18 mouse cellular contexts compared by ENCODE assay signal in genomic region chr3:112137940-112138339, GRCm38 (mm10).
A peak's percentile ranks its signal among the peaks of the same experiment; 100 is the strongest.
DNase-seq lines count a peak whose midpoint lies in the region; ATAC-seq and TF ChIP-seq lines count a peak whose summit lies in the region.
"Had no signal": no experiment of that assay in that cellular context is flagged by ENCODE, and none has a peak within 500 bp of the region (broad histone marks: within the 10 kb centered on the region; RNA-seq: fewer than 3 reads in every experiment).

No protein-coding gene starts in this region.

- WGBS in neural tube, embryonic 11.5 days = 58% methylated on average over 2 of the region's 2 CpGs
- 38% methylated on average over 2 of the region's 2 CpGs for WGBS in neural tube, embryonic 15.5 days

- no peak overlapping the region for H3K9ac ChIP-seq in neural tube, embryonic 11.5 days (ENCODE audit: low read length)
- no peak overlapping the region for H3K9ac ChIP-seq in neural tube, embryonic 15.5 days (replicated peaks)
- no peak overlapping the region for H3K9ac ChIP-seq in ES-E14 (ENCODE audit: insufficient read depth, low read depth, low read length, poor library complexity, severe bottlenecking)
- H3K9ac ChIP-seq: embryonic facial prominence, embryonic 13.5 days; forebrain, embryonic 13.5 days; forebrain, postnatal 0 days; heart, embryonic 12.5 days; hindbrain, embryonic 14.5 days had no signal

- no peak overlapping the region for H3K4me2 ChIP-seq in neural tube, embryonic 11.5 days (ENCODE audit: low read depth)
- H3K4me2 ChIP-seq in neural tube, embryonic 15.5 days = no peak overlapping the region
- H3K4me2 ChIP-seq: embryonic facial prominence, embryonic 13.5 days; forebrain, embryonic 13.5 days; heart, embryonic 12.5 days; hindbrain, embryonic 14.5 days had no signal

- peak; percentile 6 for TF ChIP-seq CTCF in Patski (IDR thresholded peaks at IDR 0.05)
- TF ChIP-seq CTCF in gastrocnemius, adult 2 months (IDR thresholded peaks at IDR 0.05) = no peak

- no peaks in the 10 kb centered on the region for H3K36me3 ChIP-seq in neural tube, embryonic 11.5 days (ENCODE audit: control insufficient read depth, insufficient read depth, low read length)
- no peaks in the 10 kb centered on the region for H3K36me3 ChIP-seq in neural tube, embryonic 15.5 days
- no peaks in the 10 kb centered on the region for H3K36me3 ChIP-seq in ES-E14 (ENCODE audit: control insufficient read depth, insufficient read depth, low read length, poor library complexity, severe bottlenecking)
- H3K36me3 ChIP-seq: embryonic facial prominence, embryonic 13.5 days; heart, embryonic 12.5 days; hindbrain, embryonic 10.5 days had no signal

- DNase-seq in neural tube, embryonic 11.5 days (ENCODE audit: low spot score) = no peak
- DNase-seq in ES-E14 (ENCODE audit: low read depth, low spot score) (no peak), Patski (ENCODE audit: low read depth, low spot score) (no peak), liver (no peak)
- no peak for DNase-seq in gastrocnemius, adult 2 months
- DNase-seq: adrenal gland, adult 2 months; adrenal gland, postnatal 25 days; cerebellum, adult 2 months; cerebellum, postnatal 14 days; forebrain, postnatal 0 days; gastrocnemius, postnatal 25 days had no signal

- ATAC-seq in neural tube, embryonic 11.5 days (ENCODE audit: insufficient read depth, low FRiP score, low TSS enrichment) = peak; percentile 40; the same call in 1 of the 2 replicates
- ATAC-seq in neural tube, embryonic 15.5 days (ENCODE audit: low FRiP score) = no peak
- ATAC-seq in Patski = no peak
- ATAC-seq: forebrain, embryonic 13.5 days; forebrain, postnatal 0 days; intestine, embryonic 16.5 days had no signal

- in situ Hi-C loops in ES-E14 (cut with MboI; ENCODE audit: low sequenced_read_pairs in 2 of 2, unreplicated experiment in 2 of 2) = no loop called here
- in situ Hi-C loops in Patski (cut with MboI; ENCODE audit: low pct_unique_long_range_greater_than_20kb) = no loop called here

- intact Hi-C loops in gastrocnemius, adult 2 months (cut with DNase I) = no loop called here

- CTCF ChIA-PET in Patski (lab: Charles Lee) = no interaction called here

- H3K4me1 ChIP-seq in neural tube, embryonic 11.5 days (ENCODE audit: control insufficient read depth, insufficient read depth, low read length) = no peaks in the 10 kb centered on the region
- H3K4me1 ChIP-seq in neural tube, embryonic 15.5 days = no peaks in the 10 kb centered on the region
- H3K4me1 ChIP-seq in ES-E14 (ENCODE audit: control insufficient read depth in 2 of 2, insufficient read depth in 2 of 2, low read length in 2 of 2, poor library complexity in 1 of 2) = peaks cover 0 to 2% of the 10 kb centered on the region in 2 experiments; a peak in 1 of 4 replicates
- H3K4me1 ChIP-seq: embryonic facial prominence, embryonic 13.5 days; forebrain, embryonic 13.5 days; heart, embryonic 12.5 days; hindbrain, embryonic 10.5 days had no signal

- POLR2A ChIA-PET in Patski (lab: Charles Lee) = no interaction called here

- H3K27me3 ChIP-seq in neural tube, embryonic 11.5 days (ENCODE audit: control insufficient read depth, insufficient read depth, low read length) = no peaks in the 10 kb centered on the region
- no peaks in the 10 kb centered on the region for H3K27me3 ChIP-seq in neural tube, embryonic 15.5 days (replicated peaks)
- no peaks in the 10 kb centered on the region for H3K27me3 ChIP-seq in Patski
- H3K27me3 ChIP-seq: embryonic facial prominence, embryonic 13.5 days; forebrain, embryonic 13.5 days; heart, embryonic 12.5 days had no signal

- H3K9me3 ChIP-seq in neural tube, embryonic 11.5 days (ENCODE audit: control insufficient read depth, low read length) = no peaks in the 10 kb centered on the region
- H3K9me3 ChIP-seq in neural tube, embryonic 15.5 days (replicated peaks) = no peaks in the 10 kb centered on the region
- H3K9me3 ChIP-seq in ES-E14 (ENCODE audit: control insufficient read depth, insufficient read depth, low read depth, low read length) = no peaks in the 10 kb centered on the region
- H3K9me3 ChIP-seq: embryonic facial prominence, embryonic 13.5 days; forebrain, embryonic 13.5 days; heart, embryonic 12.5 days; hindbrain, embryonic 10.5 days had no signal

- H3K4me3 ChIP-seq in neural tube, embryonic 11.5 days (ENCODE audit: low read depth, low read length) = no peak overlapping the region
- H3K4me3 ChIP-seq in neural tube, embryonic 15.5 days (replicated peaks) = no peak overlapping the region
- H3K4me3 ChIP-seq in ES-E14 (ENCODE audit: insufficient read depth in 1 of 2, low read depth in 1 of 2, low read length in 2 of 2, poor library complexity in 1 of 2, severe bottlenecking in 1 of 2) = no peak overlapping the region
- no peak overlapping the region for H3K4me3 ChIP-seq in gastrocnemius, adult 2 months
- H3K4me3 ChIP-seq: embryonic facial prominence, embryonic 13.5 days; forebrain, embryonic 13.5 days; heart, embryonic 12.5 days; hindbrain, embryonic 10.5 days had no signal

- H3K27ac ChIP-seq in neural tube, embryonic 11.5 days (ENCODE audit: low read depth, low read length) = no peak overlapping the region
- no peak overlapping the region for H3K27ac ChIP-seq in neural tube, embryonic 15.5 days (replicated peaks)
- H3K27ac ChIP-seq in ES-E14 (ENCODE audit: insufficient read depth, low read depth, low read length, poor library complexity, severe bottlenecking) = no peak overlapping the region
- no peak overlapping the region for H3K27ac ChIP-seq in gastrocnemius, adult 2 months
- H3K27ac ChIP-seq: embryonic facial prominence, embryonic 13.5 days; forebrain, embryonic 13.5 days; hindbrain, embryonic 10.5 days; hindbrain, embryonic 14.5 days had no signal

TF ChIP-seq in ES-E14, 5 proteins besides CTCF, POLR2A, EP300 and RAD21:
- no peak for TF ChIP-seq ZNF384 (IDR thresholded peaks at IDR 0.05; ENCODE audit: low read depth, low read length)
- TF ChIP-seq HCFC1 (IDR thresholded peaks at IDR 0.05; ENCODE audit: borderline replicate concordance, insufficient read depth, low read length) = no peak
- TF ChIP-seq ZC3H11A (IDR thresholded peaks at IDR 0.05; ENCODE audit: borderline replicate concordance, low read depth, low read length) = no peak
- TF ChIP-seq MAFK (IDR thresholded peaks at IDR 0.05; ENCODE audit: insufficient read depth, low read depth, low read length) = peak; percentile 97
- no peak for TF ChIP-seq CHD2 (IDR thresholded peaks at IDR 0.05; ENCODE audit: low read depth, low read length)
TF ChIP-seq in ES-E14: peak in this region for 1.
